Mouse (Mus musculus) C2C12 (cell line): ENCODE measurements around the gene Tmem186.

ENCODE experiments used
- CEBPB ChIP-seq: IDR thresholded peaks from one replicate; pipeline ENCODE4 v1.6.1; 2011; ENCODE audit warnings: low read depth, mild to moderate bottlenecking, control low read depth, moderate library complexity
- CTCF ChIP-seq: IDR thresholded peaks from one replicate; pipeline ENCODE4 v1.5.1; 2011; ENCODE audit not compliant: control insufficient read depth, insufficient read depth, insufficient read length
- MAX ChIP-seq: IDR thresholded peaks from one replicate; pipeline ENCODE4 v1.6.1; 2011; ENCODE audit warnings: mild to moderate bottlenecking, control low read depth

DNA sequence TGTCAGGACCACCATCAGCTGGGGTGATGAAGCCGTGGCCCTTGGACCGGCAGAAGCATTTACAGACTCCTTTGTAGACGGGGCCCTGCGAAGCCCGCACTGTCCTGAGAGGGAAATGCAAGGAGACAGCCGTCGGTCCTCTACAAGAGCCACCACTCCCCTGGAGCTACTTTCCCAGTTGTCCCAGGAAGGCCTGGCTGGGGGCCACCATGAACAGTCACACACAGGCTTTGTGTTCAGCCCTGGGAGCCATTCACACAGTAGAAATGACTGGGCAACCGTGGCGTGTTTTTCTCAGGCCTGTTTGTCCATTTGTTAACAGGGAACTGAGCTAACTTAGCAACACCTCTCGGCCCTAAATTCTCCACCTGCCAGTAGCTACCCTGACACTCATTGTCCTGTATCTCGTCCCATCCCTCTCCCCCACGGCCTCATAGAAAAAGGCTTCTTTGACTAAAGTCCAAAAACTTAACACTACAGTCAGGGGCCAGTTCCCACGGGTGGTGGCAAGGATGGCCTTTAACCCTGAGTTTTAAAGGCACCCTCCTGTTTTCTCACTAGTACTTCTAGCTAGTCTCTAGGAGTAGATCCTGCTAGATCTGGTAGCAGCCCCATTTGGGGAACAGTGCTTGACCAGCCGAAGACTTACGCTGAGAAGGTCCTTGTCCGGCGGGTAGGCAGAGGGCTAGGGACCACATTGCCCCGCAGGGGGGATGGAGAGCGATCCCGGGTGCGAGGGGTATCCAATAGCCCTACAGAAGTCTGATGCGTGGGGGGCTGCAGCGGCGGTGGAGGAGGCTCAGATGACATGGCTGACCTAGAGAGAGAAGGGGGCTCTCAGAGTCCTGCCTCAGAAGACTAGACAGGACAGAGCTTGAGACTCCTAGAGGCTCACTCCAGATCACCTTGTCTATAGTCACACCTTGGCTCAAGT, 26.4 kb upstream of the Tmem186 start:
- TF ChIP-seq CEBPB (no peak), CTCF (no peak), MAX (no peak)
